Mouse (Mus musculus): ENCODE measurements around the gene Gpr63. TPM values are rescaled to one million over a fixed set of nuclear protein-coding genes. Genes with fewer than 3 reads are reported as not detected.

The Gpr63 gene
- 1.4 and 3.7 TPM in 2 replicates for polyA plus RNA-seq (2012; rRNA removed; ENCODE audit: low replicate concordance)

GRCm38 (mm10) chr4:24966299-24966991, at the start of gene Gpr63:
Gene Gpr63 (plus strand): TSS chr4:24966407.

Other genes with a start within 250 kb of the Gpr63 start
- gene Klhl32, start 115.3 kb upstream of the Gpr63 start, polyA plus RNA-seq (2012; rRNA removed; ENCODE audit: low replicate concordance), result 0.07 and 0.09 TPM in 2 replicates
- 2.5 and 3.4 TPM in 2 replicates for gene Ndufaf4, start 68.3 kb upstream of the Gpr63 start, polyA plus RNA-seq (2012; rRNA removed; ENCODE audit: low replicate concordance)